Mouse (Mus musculus): ENCODE data around the gene Ppox. TPM values are rescaled to one million over a fixed set of nuclear protein-coding genes. Genes with fewer than 3 reads are reported as not detected.
"Not testable (repeated sequence)": the region's sequence is repeated elsewhere in the genome, so short reads cannot be mapped to it uniquely, and the experiment has no call there.

Ppox gene
- polyA plus RNA-seq, 1 experiment from 2014 or later: 42.7 TPM

DNA sequence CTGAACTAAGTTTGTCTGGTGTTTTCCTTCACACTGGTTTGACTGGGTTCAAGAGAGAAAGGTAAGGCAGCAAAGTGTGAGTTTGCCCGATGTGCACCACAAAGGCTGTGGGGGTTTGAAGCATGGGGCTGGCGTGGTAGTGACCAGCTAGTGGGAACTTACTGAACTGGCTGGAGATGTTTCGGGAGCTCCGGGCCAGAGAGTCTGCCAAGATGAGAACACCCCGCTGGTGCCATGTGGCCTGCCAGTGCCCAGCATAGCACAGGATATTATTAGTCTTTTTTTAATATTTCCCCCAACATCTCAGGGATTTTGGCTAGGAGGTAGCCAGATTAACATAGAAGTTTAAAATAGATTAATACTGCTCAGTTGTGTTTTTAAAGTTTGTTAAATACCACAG is 39.2 kb upstream of the Ppox start:
- H3K4me2 ChIP-seq (ENCODE audit: low read length): no peak overlapping the region; the same call in 1 of the 2 replicates
- H3K4me1 ChIP-seq (ENCODE audit: control insufficient read depth, insufficient read depth, low read depth, low read length): no peaks in the 10 kb centered on the region
- no peak for ATAC-seq
- H3K27ac ChIP-seq (ENCODE audit: low read depth, low read length): no peak overlapping the region
- H3K9ac ChIP-seq (ENCODE audit: low read depth, low read length): no peak overlapping the region
- no peaks in the 10 kb centered on the region for H3K9me3 ChIP-seq (ENCODE audit: control insufficient read depth, low read length)
- WGBS: 20% methylated on average over 5 of the region's 5 CpGs
- H3K4me3 ChIP-seq (ENCODE audit: low read length): no peak overlapping the region
- no peaks in the 10 kb centered on the region for H3K27me3 ChIP-seq (replicated peaks; ENCODE audit: control insufficient read depth, insufficient read depth, low read length)
- H3K36me3 ChIP-seq (ENCODE audit: control insufficient read depth, insufficient read depth, low read length): no peaks in the 10 kb centered on the region; the same call in 1 of the 2 replicates

DNA sequence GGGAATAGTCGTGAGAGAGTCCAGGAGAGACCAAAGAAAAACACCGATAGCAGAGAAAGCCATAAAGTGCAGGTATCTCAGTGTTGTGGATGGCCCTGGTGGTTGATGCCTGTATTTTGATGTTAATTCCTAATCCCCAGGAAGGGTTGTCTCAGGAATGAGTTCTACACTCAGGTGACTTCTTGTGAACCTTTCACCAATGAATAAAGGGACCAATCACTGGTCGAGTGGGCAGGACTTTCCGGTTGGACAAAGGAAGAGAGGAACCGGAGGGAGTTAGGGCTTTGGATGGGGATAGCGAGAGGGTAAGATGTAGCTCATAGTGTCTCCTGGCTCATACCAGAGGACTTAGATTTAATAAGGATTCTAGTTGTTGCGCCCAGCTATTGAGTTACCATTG is 38.8 kb upstream of the Ppox start:
- Histone ChIP-seq H3K36me3 (ENCODE audit: control insufficient read depth, insufficient read depth, low read length) (no peaks in the 10 kb centered on the region), H3K4me1 (ENCODE audit: control insufficient read depth, insufficient read depth, low read depth, low read length) (no peaks in the 10 kb centered on the region), H3K4me2 (ENCODE audit: low read length) (peak overlapping the region; percentile 12; the same call in 1 of the 2 replicates), H3K27ac (ENCODE audit: low read depth, low read length) (no peak overlapping the region), H3K9me3 (ENCODE audit: control insufficient read depth, low read length) (no peaks in the 10 kb centered on the region), H3K9ac (ENCODE audit: low read depth, low read length) (no peak overlapping the region), H3K27me3 (replicated peaks; ENCODE audit: control insufficient read depth, insufficient read depth, low read length) (no peaks in the 10 kb centered on the region), H3K4me3 (ENCODE audit: low read length) (no peak overlapping the region)
- WGBS: 14% methylated on average over 7 of the region's 7 CpGs
- ATAC-seq: no peak

DNA sequence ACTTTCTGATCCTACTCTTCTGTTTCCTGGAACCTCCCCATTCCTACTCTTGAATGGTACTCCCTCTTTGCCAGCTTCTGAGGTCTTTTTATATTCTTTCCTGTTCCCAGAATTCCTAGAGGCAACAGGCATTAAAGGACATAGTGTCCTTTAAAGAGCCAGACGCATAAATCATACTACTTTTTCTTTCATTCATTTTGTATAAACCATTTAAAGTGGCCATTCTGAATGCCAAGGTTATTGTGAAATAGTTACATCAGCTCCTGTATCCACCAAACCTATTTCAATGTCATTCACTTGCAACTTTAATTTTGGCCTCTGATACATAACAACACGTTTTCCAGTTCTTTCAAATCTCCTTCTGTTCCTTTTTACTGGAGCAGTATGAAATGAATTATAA is 28.3 kb upstream of the Ppox start:
- WGBS: 78% methylated on average over 2 of the region's 2 CpGs
- no peak for ATAC-seq
- H3K36me3 ChIP-seq (ENCODE audit: control insufficient read depth, insufficient read depth, low read length): no peaks in the 10 kb centered on the region
- H3K27ac ChIP-seq (ENCODE audit: low read depth, low read length): no peak overlapping the region
- no peak overlapping the region for H3K4me2 ChIP-seq (ENCODE audit: low read length)
- H3K4me1 ChIP-seq (ENCODE audit: control insufficient read depth, insufficient read depth, low read depth, low read length): no peaks in the 10 kb centered on the region
- no peak overlapping the region for H3K4me3 ChIP-seq (ENCODE audit: low read length)
- no peak overlapping the region for H3K9ac ChIP-seq (ENCODE audit: low read depth, low read length)
- no peaks in the 10 kb centered on the region for H3K9me3 ChIP-seq (ENCODE audit: control insufficient read depth, low read length)
- no peaks in the 10 kb centered on the region for H3K27me3 ChIP-seq (replicated peaks; ENCODE audit: control insufficient read depth, insufficient read depth, low read length)

DNA sequence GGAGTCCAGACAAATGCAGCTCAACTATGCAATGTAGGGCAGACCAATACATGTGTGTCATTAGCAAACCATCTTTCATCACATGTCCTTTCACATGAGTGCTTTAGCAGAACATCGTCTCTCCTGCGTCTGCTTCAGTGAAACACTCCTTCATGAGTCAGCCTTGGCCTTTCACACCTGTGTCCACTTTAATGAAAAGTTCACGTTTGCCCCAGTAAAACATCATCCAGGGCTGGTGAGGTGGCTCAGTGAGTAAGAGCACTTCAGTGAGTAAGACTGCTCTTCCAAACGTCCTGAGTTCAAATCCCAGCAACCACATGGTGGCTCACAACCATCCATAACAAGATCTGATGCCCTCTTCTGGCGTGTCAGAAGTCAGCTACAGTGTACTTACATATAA is 25.2 kb upstream of the Ppox start:
- H3K4me2 ChIP-seq (ENCODE audit: low read length); H3K4me3 ChIP-seq (ENCODE audit: low read length); H3K36me3 ChIP-seq (ENCODE audit: control insufficient read depth, insufficient read depth, low read length); H3K27me3 ChIP-seq (replicated peaks; ENCODE audit: control insufficient read depth, insufficient read depth, low read length); H3K27ac ChIP-seq (ENCODE audit: low read depth, low read length); H3K4me1 ChIP-seq (ENCODE audit: control insufficient read depth, insufficient read depth, low read depth, low read length); H3K9ac ChIP-seq (ENCODE audit: low read depth, low read length); H3K9me3 ChIP-seq (ENCODE audit: control insufficient read depth, low read length); ATAC-seq: not testable (repeated sequence)
- 73% methylated on average over 5 of the region's 5 CpGs for WGBS

DNA sequence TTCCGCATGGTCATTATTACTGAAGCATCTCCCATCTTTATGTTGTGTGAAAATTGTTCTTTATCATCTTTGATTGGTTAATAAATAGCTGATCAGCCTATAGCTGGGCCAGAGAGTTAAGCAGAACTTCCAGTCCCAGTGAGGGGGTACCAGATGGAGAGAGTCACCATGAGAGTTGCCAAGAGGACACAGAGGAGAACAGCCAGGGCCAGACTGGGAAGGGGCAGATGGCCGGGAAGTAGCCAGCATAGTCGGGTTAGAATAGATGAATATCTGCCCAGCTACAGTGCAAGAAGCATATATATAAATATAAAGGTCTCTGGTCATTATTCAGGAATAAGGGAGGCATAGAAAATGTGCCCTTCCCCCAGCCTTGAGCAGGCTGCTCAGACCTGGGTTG is 17.2 kb upstream of the Ppox start:
- Histone ChIP-seq H3K27ac (ENCODE audit: low read depth, low read length) (no peak overlapping the region), H3K9me3 (ENCODE audit: control insufficient read depth, low read length) (no peaks in the 10 kb centered on the region), H3K36me3 (ENCODE audit: control insufficient read depth, insufficient read depth, low read length) (no peaks in the 10 kb centered on the region), H3K27me3 (replicated peaks; ENCODE audit: control insufficient read depth, insufficient read depth, low read length) (peaks cover 4% of the 10 kb centered on the region), H3K4me1 (ENCODE audit: control insufficient read depth, insufficient read depth, low read depth, low read length) (peaks cover 9% of the 10 kb centered on the region), H3K4me2 (ENCODE audit: low read length) (no peak overlapping the region), H3K9ac (ENCODE audit: low read depth, low read length) (no peak overlapping the region), H3K4me3 (ENCODE audit: low read length) (no peak overlapping the region)
- ATAC-seq: no peak
- WGBS: 73% methylated on average over 3 of the region's 3 CpGs

DNA sequence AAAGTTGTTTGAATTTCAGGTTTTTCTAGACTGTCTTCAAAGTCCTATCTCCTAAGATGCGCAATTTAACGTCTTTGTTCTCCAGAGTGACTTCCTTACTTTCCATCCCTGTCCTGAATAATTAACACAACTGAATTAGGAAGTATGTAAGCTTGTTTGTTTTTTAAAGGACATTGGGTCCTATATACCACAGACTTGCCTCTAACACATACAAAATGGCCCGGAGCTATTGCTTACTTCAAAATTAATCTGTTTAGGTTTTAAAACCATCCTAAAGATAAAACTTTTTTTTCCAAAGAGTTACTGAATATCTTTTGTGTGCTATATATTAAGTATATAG is 14.0 kb upstream of the Ppox start:
- peaks cover 9% of the 10 kb centered on the region for H3K4me1 ChIP-seq (ENCODE audit: control insufficient read depth, insufficient read depth, low read depth, low read length)
- 16% methylated on average over 3 of the region's 3 CpGs for WGBS
- H3K36me3 ChIP-seq (ENCODE audit: control insufficient read depth, insufficient read depth, low read length): 0 out of 2 replicates have a peak, but pooled peaks cover under 1% of the 10 kb centered on the region
- peaks cover 4% of the 10 kb centered on the region for H3K27me3 ChIP-seq (replicated peaks; ENCODE audit: control insufficient read depth, insufficient read depth, low read length)
- H3K4me2 ChIP-seq (ENCODE audit: low read length): peak overlapping the region; percentile 77
- H3K27ac ChIP-seq (ENCODE audit: low read depth, low read length): peak overlapping the region; percentile 96
- peak overlapping the region; percentile 78 for H3K4me3 ChIP-seq (ENCODE audit: low read length)
- no peaks in the 10 kb centered on the region for H3K9me3 ChIP-seq (ENCODE audit: control insufficient read depth, low read length)
- peak; percentile 35 for ATAC-seq
- H3K9ac ChIP-seq (ENCODE audit: low read depth, low read length): peak overlapping the region; percentile 91

DNA sequence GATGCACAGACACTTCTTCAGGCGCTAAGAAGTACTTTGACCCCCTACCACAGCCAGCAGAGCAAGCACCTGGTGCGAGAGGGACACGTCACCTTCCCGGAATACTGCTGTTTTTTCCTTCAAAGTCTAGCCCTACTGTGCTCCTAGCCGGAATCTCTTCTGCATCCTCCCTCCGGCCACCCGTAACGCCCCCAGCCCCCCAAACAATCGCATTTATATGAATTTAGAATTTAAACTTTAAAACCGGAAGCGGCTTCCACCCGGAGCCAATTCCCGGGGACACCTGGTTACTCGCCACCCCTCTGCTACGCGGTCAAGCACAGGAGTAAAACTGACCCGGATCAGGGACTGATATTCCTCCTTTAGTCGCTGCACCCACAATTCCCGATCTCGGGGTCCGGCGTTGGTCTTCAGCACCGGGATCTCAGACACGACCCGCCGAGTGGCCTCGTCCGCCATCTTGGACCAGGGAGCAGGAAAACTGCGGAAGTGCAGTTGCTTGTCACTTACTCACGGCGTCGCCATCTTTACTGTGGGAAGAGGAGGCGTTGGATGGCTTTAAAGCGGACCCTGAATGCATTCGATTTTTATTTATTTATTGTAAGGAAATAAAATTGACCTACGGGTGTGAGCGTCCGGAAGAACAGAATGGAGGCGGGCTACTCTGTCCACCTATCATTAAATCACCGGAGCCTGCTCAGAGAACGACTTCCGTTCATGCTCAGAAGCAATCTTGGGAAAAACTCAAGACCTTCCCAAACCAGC is 13.5 kb upstream of the Ppox start, which contains the start of gene Ufc1:
Gene Ufc1, minus strand, starts transcription at position 727 of the 765 bp plus-strand sequence.
- H3K4me2 ChIP-seq (ENCODE audit: low read length): peak within 1 kb of the TSS; percentile 77
- peaks cover 4% of the 10 kb centered on the region; the same call in 1 of the 2 replicates for H3K36me3 ChIP-seq (ENCODE audit: control insufficient read depth, insufficient read depth, low read length)
- peaks cover 4% of the 10 kb centered on the region for H3K27me3 ChIP-seq (replicated peaks; ENCODE audit: control insufficient read depth, insufficient read depth, low read length)
- peak within 1 kb of the TSS; percentile 96 for H3K27ac ChIP-seq (ENCODE audit: low read depth, low read length)
- peak within 1 kb of the TSS; percentile 78 for H3K4me3 ChIP-seq (ENCODE audit: low read length)
- ATAC-seq: peak; percentile 89
- no peaks in the 10 kb centered on the region for H3K9me3 ChIP-seq (ENCODE audit: control insufficient read depth, low read length)
- WGBS: under 1% methylated on average over 42 of the region's 42 CpGs
- H3K9ac ChIP-seq (ENCODE audit: low read depth, low read length): peak within 1 kb of the TSS; percentile 91
- peaks cover 9% of the 10 kb centered on the region for H3K4me1 ChIP-seq (ENCODE audit: control insufficient read depth, insufficient read depth, low read depth, low read length)

DNA sequence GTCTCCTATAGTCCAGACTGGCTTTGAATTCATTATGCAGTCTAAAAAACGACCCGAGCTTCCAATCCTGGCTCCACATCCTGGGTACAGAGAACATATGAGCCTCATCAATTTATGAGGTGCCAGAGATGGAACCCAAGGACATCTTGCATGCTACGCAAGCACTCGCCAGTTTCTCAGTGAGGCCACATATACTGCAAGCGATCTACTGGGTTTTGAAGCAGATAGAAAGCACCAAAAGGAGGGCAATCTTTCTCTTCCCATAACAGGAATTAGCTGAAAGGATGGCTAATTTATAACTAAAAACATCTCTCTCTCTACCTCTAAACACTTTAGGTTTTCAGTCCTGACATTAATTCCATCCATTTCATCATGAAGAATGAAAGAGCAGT is 12.9 kb upstream of the Ppox start:
- ATAC-seq: no peak
- Histone ChIP-seq H3K27ac (ENCODE audit: low read depth, low read length) (peak overlapping the region; percentile 96), H3K9ac (ENCODE audit: low read depth, low read length) (peak overlapping the region; percentile 91), H3K9me3 (ENCODE audit: control insufficient read depth, low read length) (no peaks in the 10 kb centered on the region), H3K4me3 (ENCODE audit: low read length) (peak overlapping the region; percentile 78), H3K4me1 (ENCODE audit: control insufficient read depth, insufficient read depth, low read depth, low read length) (peaks cover 9% of the 10 kb centered on the region), H3K27me3 (replicated peaks; ENCODE audit: control insufficient read depth, insufficient read depth, low read length) (peaks cover 4% of the 10 kb centered on the region), H3K4me2 (ENCODE audit: low read length) (peak overlapping the region; percentile 77), H3K36me3 (ENCODE audit: control insufficient read depth, insufficient read depth, low read length) (peaks cover 8% of the 10 kb centered on the region)
- WGBS: 38% methylated on average over 5 of the region's 5 CpGs

DNA sequence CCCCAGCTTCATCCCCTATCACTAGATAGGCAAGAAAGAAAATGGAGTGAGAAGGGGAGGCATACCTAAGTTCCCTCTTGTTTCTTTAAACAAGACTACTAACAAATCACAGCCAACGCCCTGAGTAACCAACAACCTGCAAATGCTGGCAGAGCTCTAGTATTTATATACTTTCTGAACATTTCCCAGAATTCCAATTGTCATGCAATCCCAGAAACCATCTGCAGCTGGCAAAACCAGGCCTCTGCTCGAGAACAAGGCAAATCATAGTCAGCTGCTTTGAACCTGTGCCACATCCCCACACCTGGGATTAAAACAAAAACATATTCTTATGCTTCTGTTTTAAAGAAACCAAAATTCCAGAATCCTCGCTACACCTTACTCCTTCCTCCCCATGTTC is 12.4 kb upstream of the Ppox start:
- Histone ChIP-seq H3K4me1 (ENCODE audit: control insufficient read depth, insufficient read depth, low read depth, low read length) (peaks cover 10% of the 10 kb centered on the region), H3K27me3 (replicated peaks; ENCODE audit: control insufficient read depth, insufficient read depth, low read length) (peaks cover 4% of the 10 kb centered on the region), H3K9ac (ENCODE audit: low read depth, low read length) (no peak overlapping the region), H3K36me3 (ENCODE audit: control insufficient read depth, insufficient read depth, low read length) (peaks cover 11% of the 10 kb centered on the region), H3K4me2 (ENCODE audit: low read length) (peak overlapping the region; percentile 77), H3K4me3 (ENCODE audit: low read length) (peak overlapping the region; percentile 78; the same call in 1 of the 2 replicates), H3K9me3 (ENCODE audit: control insufficient read depth, low read length) (no peaks in the 10 kb centered on the region), H3K27ac (ENCODE audit: low read depth, low read length) (no peak overlapping the region)
- no peak for ATAC-seq
- WGBS: 86% methylated on average over 3 of the region's 3 CpGs

All from hindbrain, embryonic 16.5 days (tissue).